Mouse (Mus musculus) bone marrow, adult 2 months (tissue): ENCODE data around the gene Myo1b.

ENCODE experiments used
- CTCF ChIP-seq: fragments of 200-500 bp; IDR thresholded peaks from 2 replicates; pipeline ENCODE4 v1.5.1; 2011; ENCODE audit warnings: low read length, control low read depth; ENCODE audit not compliant: control insufficient read depth, insufficient read depth
- POLR2A ChIP-seq: fragments of 200-500 bp; IDR thresholded peaks from 2 replicates; pipeline ENCODE4 v1.6.1; 2011; ENCODE audit warnings: low read depth, mild to moderate bottlenecking, control low read depth, low read length, borderline replicate concordance; ENCODE audit not compliant: control insufficient read depth

- TF ChIP-seq CTCF (no peak), POLR2A (no peak)
These were observed 80.1 kb downstream of the Myo1b start for GRCm38 (mm10) chr1:51835795-51836194.
